Mouse (Mus musculus): ENCODE data around the gene Abcc8. TPM values are rescaled to one million over a fixed set of nuclear protein-coding genes. Genes with fewer than 3 reads are reported as not detected.

Gene Abcc8
- total RNA-seq, 2 experiments from 2014 or later: 28.8 to 31.1 TPM

DNA sequence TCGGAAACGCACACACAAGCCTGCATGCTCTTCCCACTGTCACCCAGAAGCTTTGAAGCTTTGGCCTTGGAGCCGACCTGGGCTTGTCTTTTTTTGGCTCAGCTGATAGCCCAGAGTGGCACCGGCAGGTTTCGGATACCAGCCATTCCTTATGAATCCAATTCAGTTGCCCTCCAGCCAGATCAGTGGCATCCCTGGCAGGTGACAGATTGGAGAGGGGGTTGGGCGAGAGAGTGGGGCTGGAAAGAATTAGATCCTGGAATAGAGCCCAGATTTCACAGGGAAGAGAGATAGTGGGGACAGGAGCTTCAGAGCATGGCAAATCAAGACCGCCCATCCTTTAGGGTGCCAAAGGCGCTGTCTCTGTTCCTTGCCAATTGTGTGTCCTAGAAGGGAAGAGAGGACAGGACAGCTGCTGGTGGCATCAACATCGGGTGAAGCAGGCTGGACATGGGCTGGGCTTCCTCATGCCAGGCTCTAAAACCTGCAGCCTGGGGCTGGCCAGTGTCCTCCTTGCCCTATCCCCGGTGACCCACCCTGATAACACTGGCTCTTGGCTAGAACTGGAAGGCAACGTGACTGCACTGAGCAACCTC, 17.6 kb downstream of the Abcc8 start:
- no peak for DNase-seq (ENCODE audit: extremely low spot score in 1 of 2, low spot score in 2 of 2)
- intact Hi-C loops (cut with DNase I): no loop called here

DNA sequence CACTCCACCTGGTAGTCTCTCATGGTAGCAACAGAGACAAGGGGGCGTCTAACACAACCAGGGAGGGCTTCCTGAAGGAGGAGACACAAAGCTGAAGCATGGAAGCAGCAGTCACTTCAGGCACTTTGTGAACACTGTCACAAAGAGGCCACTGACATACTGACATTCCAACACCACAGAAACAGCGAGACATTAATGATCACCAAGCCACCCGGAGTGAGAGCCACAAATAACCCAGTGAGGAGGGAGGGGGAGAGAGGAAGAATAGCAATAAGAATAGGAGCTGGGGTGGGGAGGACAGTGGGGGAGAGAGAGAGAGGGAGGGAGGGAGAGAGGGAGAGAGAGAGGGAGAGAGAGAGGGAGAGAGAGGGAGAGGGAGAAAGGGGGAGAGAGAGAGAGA, 18.2 kb downstream of the Abcc8 start:
- intact Hi-C loops (cut with DNase I): no loop called here
- no peak for DNase-seq (ENCODE audit: extremely low spot score in 1 of 2, low spot score in 2 of 2)

DNA sequence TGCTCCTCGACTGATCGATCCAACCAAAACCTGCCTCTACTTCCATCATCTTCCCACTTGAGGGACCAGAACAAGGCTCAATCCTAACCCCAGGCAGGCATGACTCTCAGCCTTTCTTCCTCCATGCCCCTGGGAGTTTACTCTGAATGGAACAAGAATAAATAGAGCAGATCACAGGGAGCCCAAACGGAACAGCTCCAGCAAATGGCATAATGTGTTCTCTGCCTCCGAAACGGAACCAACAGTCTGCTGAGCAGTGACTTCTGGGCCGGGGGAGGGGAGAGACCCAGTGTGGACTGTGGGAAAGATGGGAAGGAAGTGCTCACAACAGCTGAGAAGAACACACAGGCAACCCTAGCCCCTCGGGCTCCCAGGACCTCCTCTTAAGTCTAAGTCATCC, 22.1 kb downstream of the Abcc8 start:
- no peak for DNase-seq (ENCODE audit: extremely low spot score in 1 of 2, low spot score in 2 of 2)
- intact Hi-C loops (cut with DNase I): no loop called here

DNA sequence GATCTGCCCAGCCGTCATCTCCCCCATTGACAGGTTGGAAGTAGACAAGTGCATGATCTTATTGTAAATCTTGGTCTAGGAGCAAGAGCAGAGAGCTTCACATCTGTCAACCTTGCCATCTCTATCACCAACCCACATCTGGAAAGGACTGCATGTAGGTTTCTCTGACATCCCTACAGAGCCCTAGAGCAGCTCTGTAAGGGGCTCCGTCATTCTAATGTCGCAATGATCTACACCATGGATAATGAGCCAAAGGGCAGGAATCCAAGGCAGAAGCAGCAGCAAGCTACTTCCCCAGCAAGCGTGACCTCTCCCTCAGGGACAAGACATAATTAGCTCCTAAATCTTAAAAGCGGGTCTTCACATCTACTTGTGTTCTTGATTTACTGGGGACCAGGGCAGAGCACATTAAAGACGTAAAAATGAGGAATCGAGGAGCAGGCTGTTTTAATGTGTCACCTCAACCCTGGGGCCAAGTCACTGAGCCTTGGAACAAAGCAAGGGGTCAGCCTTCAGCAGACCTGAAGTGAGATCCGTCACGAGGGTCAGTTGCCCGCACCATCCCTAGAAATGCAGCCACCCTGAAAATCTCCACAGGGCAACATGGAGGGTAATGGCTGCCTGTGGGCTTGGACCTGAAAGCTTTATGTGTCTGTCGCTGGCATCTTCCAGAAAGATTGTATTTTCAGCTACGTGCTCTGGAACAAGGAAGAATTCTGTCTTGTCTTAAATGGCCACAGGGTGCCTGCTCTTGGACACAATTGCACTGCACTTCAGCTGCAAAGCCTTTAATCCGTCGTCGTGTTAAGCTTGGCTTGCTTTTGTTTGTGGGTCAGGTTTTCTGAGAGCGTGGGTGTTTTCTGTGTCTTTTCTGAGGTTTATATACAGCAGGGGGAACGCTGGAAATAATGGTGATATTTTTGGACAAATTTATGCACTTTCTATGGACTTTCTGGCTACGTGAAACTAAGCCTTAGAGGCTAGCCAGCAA, 25.0 kb downstream of the Abcc8 start:
- no peak for DNase-seq (ENCODE audit: extremely low spot score in 1 of 2, low spot score in 2 of 2)
- intact Hi-C loops (cut with DNase I): loop anchor here (5.0 kb wide), 1 partner anchor 332 kb away; the partner anchor contains the start of gene Kcnj14

DNA sequence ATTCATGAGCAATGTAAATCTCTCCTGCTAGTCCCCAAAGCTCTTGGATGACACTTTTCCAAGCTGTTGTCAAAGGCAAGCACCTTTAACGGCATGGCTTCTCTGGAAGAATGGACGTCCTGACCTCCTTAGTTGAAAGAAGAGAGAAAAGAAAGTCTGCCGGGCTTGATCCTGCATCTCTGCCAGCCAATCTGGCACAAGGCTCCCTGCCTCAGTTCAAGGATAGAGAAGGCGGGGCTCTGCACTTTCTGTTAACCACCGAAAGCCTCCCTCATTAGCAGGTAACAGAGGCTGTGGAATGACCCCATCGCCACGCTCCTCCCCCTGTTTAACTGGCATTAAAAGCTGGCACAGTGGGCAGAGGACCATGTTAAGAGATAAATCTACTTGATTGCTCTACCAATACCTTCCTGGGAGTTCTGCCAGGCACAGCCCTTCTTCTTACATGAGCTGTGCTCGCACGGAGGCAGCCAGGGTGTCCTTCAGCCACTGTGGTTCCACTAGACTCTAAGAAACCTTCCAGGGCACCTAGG, 26.9 kb downstream of the Abcc8 start:
- DNase-seq (ENCODE audit: extremely low spot score in 1 of 2, low spot score in 2 of 2): no peak
- intact Hi-C loops (cut with DNase I): loop anchor here (5.0 kb wide), 1 partner anchor 331 kb away; the partner anchor contains the start of gene Kcnj14

DNA sequence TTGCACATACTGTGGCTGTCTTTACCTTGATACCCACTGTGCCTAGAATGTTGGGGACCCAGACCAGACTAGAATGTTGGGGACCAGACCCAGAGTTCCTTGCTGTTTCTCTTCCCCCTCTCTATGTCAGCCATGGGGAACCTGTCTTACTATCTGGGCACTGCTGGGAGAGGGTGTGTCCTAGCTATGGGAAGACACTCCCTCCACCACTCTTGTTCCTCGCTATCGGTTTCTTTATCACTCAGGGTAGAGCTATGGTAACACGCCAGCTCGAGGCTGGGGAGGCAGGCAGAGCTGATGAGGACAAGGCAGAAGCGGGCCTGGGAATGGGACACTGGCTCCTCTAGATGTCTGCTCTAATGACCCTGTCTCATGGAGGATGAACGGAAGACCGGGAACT, 32.4 kb downstream of the Abcc8 start:
- DNase-seq (ENCODE audit: extremely low spot score in 1 of 2, low spot score in 2 of 2): no peak
- intact Hi-C loops (cut with DNase I): no loop called here

DNA sequence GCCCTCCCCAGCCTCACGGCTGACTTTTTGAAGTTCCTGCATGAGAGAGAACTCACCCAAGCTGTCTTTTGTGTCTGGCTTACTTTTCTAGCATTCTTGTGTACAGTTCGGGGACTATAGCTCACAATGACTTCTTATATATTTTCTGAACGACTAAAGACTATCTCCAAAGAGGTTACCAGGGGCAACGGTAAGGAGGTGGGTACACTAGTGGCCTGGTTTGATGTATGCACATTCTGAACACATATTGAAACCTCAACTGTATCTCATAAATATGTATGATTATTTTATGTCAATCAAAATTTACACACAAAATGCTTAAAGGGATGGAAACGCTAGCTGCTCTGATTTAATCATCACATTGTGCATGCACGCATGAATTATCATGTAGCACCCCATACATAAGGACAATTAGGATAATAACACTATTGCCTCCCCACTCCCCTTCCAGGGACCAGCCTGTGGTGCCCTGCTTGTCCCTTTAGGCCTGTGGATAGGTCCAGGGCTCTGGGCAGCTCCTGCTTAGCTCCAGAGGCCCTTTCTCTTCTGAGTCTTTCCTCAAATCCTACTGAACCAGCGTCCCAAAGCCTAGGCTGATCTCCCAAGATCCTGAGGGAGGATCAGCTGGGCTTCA, 33.0 kb downstream of the Abcc8 start:
- intact Hi-C loops (cut with DNase I): no loop called here
- no peak for DNase-seq (ENCODE audit: extremely low spot score in 1 of 2, low spot score in 2 of 2)

DNA sequence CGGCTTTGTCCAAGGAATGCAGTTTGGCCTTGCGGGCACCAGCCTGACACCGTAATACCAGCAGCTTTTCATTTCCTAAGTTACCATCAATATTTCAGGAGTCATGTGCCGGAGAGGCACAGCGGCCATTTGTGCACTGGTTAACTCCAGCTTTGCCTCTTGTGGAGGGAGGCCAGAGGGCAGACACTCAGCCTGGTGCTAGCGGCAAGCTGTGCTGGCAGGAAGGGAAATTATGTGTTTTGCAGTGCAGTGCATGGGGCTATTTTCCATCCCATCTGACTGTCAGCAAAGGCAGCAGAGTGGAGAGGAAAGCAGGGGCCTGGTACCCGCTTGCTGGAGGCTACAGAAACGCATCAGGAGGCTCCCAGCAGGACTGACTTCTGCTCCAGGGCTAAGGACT, 35.8 kb downstream of the Abcc8 start:
- no peak for DNase-seq (ENCODE audit: extremely low spot score in 1 of 2, low spot score in 2 of 2)
- intact Hi-C loops (cut with DNase I): no loop called here

DNA sequence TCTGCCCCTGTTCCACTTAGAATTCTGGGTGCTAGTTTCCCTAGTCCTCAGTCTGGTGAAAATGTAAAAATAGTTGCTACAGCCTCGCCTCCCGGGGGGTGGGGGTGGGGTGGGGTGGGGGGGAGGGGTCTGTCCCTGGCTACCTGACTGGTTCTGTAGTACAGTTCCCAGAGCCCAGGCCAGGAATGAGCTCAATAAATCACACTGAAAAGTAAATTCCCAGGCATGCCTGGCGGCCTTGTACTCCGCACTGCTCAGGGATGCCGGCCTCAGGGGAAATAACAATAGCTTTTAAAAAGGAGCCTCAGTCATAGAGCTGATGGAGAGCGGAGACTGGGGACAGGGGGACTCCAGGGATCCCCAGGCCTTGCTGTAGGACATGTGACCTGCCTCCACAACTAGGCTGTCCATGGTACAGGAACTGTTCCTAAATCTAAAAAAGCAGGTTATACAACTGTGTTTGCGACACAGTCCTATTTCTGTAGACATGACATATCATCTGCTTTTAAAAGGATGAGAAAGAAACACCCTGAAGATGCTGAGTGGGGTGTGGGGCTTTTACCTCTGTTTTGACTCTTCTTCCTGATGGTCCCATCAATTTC, 41.4 kb downstream of the Abcc8 start:
- DNase-seq (ENCODE audit: extremely low spot score in 1 of 2, low spot score in 2 of 2): no peak
- intact Hi-C loops (cut with DNase I): no loop called here

DNA sequence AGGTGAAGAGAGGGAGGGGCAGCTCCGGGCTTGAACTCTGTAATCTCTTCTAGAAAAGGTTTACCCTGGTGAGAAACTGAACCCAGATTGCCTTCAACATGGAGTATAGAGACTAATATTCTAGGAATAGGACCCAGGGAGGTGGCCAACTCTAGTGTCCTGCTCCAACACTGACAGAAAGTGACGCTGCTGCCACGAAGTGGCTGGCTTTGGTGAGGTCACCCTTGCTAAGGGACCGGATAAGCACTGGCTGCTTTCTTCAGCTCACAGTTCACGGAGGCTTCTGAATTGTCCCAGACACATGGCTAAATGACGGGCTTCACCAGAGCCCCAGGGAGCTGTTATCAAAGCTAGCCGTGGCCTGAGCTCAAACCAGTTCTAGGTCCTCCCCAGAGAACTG, 46.0 kb downstream of the Abcc8 start:
- intact Hi-C loops (cut with DNase I): no loop called here

DNA sequence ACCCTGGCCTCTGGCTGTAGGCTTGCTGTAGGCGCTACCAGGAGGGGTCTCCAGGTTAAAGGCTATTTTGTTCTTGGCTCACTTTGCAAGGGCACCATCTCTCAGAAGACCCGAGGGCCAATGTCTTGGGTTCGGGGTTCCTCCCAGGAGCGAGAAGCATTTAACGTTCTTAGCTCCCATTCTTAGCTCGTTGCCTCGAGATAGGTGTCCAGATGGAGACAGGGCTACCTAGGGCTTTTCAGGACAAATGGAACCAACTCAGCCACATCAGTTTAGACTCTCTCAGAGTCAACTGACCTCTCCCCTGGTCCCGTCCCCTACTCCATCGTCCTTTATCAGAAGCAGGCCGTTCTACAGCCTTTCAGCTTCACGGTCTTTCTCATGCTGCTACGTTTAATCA, 47.6 kb downstream of the Abcc8 start:
- no peak for DNase-seq (ENCODE audit: extremely low spot score in 1 of 2, low spot score in 2 of 2)
- intact Hi-C loops (cut with DNase I): no loop called here

More for the DNA sequence above, 46.0 kb downstream of the Abcc8 start:
- DNase-seq (ENCODE audit: extremely low spot score in 1 of 2, low spot score in 2 of 2): no peak

DNA sequence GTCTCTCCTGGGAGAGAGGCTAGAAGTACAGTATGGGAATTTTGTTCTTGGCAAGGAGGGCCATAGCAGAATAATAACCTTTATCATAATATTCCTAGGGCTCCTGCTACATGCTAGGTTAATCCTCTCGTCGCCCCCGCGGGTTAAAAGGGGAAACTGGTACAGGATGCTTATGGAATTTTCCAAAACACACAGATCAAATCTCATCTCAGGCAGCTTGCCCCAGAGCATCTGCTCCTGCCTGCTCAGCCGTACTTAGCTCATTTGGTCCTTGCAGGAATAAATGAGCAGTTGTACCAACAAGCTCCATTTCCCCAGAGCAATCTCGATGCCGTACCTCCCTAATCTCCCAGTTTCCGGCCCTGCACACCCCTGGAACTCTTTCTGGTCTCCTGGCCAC, 48.0 kb downstream of the Abcc8 start:
- no peak for DNase-seq (ENCODE audit: extremely low spot score in 1 of 2, low spot score in 2 of 2)
- intact Hi-C loops (cut with DNase I): no loop called here

DNA sequence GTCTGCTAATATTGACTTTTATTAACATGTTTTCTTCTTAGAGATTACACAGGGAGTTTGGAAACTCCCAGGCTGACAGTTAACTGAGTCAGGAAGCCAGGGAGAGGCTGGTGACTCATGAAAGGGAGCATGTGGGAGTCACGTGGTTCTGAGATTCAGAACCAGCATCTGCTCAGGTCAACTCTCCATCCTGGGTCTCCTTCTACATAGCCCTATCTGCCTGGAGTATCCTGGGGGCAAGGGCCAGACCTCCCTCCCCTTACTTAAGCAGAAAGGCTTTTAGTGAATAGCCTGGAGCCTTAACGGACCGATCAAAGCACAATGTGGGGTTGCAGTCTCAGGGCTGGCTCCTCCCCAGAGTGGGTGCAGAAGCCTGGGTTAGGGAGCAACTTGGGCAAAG, 48.6 kb downstream of the Abcc8 start:
- DNase-seq (ENCODE audit: extremely low spot score in 1 of 2, low spot score in 2 of 2): no peak
- intact Hi-C loops (cut with DNase I): no loop called here

DNA sequence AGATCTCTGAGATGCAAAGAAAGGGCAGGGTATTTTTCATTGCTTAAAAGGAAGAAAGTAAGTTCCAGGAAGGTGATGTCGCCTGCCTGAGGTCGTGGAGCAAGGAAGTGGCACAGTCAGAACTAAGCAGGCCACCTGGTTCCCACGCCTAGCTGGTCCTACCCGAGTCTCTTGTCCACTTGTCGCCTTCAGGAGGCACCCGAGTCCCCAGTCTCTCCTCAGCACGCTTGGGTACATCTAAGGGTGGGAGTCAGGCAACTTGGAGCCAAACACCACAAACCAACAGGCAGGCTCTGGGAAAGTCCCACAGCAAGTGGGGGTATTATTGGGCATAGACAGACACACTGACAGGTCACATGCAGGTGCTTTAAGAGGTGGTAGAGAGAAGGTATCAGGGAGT, 49.1 kb downstream of the Abcc8 start:
- no peak for DNase-seq (ENCODE audit: extremely low spot score in 1 of 2, low spot score in 2 of 2)
- intact Hi-C loops (cut with DNase I): no loop called here

DNA sequence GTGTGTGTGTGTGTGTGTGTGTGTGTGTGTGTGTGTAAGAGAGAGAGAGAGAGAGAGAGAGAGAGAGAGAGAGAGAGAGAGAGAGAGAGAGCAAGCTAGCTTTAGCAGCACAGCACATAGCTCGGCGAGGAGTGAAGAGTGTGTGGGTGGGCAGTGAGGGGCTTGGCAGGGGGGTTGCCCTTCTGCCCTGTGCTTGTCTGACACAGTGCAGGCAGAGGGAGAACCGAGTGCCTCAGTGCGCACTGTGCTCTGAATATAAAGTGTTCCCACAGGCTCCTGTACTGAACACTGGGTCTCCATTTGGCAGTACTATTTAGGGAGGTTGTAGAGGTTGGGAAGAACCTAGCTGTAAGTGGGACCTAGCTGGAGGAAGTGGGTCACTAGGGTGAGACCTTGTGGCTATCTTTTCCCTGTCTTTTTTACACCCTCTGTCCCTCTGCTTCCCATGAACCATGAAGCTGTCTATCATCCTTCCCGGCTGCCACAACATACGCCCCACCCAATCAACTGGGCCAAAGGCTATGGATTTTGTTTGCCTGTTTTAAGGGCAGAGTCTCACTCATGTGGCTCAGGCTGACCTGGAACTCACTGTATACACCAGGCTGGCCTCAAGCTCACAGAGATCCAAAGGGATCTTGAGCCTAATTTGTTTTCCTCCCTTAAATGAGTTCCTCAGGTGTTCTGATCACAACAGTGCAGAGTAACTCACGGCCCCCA, 50.2 kb downstream of the Abcc8 start:
- intact Hi-C loops (cut with DNase I): no loop called here

DNA sequence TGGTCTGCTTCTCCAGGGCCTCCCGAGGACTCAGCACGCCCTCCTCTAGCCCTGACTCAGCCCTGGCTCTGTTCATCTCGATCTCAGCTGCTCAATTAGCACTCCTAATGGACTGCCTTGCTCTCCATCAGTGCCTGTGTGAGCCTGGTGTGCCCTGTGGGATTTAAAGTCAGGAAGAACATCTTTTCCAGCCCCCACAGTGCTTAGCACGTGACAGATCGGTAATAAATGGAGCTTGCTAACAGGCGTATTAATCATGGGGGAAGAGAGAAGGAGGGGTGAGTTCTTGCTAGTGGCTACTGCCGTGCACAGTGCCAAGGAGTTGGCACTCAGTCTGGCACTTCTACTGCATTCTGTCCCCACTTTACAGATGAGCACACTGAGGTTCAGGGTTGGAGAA, 51.6 kb downstream of the Abcc8 start:
- DNase-seq (ENCODE audit: extremely low spot score in 1 of 2, low spot score in 2 of 2): no peak
- intact Hi-C loops (cut with DNase I): no loop called here

More for the DNA sequence above, 50.2 kb downstream of the Abcc8 start:
- no peak for DNase-seq (ENCODE audit: extremely low spot score in 1 of 2, low spot score in 2 of 2)

DNA sequence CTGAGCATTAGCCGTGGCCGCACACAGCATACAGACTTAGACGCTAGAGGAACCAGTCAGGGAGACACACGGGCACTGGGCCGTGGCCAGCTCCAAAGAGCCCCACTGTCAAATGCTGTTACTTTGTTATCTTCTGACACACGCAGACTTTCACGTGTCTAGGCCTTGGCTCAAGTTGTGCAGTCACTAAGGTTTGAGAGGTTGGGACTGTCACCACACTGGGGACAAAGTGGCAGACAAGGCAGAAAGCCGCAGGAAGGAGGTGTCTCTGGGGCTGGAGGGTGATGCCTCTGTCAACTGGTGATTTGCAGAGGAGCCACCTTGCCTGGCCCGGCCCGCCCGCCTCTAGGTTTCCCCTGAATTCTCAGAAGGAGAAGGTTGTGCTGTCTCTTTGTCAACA, 54.5 kb downstream of the Abcc8 start:
- intact Hi-C loops (cut with DNase I): no loop called here
- no peak for DNase-seq (ENCODE audit: extremely low spot score in 1 of 2, low spot score in 2 of 2)

DNA sequence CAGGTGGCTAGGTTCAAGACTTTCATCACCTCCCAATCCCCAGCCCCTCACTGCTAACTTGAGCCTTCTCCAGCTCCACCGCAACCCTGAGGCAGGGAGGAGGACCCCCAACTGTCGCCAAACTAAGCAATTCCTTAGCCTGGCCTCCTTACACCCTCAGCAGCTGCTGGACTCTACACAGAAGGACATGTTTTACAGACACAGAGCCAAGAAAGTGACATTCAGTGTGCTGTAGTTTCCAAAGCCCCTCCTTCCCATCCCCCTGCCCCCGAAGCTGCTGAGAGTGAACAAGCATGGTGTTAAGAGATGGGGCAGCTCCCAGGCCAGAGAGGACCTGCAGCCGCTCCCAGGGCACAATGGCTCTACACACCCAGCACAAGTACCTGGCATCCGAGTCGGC, 55.4 kb downstream of the Abcc8 start:
- intact Hi-C loops (cut with DNase I): no loop called here
- DNase-seq (ENCODE audit: extremely low spot score in 1 of 2, low spot score in 2 of 2): no peak

DNA sequence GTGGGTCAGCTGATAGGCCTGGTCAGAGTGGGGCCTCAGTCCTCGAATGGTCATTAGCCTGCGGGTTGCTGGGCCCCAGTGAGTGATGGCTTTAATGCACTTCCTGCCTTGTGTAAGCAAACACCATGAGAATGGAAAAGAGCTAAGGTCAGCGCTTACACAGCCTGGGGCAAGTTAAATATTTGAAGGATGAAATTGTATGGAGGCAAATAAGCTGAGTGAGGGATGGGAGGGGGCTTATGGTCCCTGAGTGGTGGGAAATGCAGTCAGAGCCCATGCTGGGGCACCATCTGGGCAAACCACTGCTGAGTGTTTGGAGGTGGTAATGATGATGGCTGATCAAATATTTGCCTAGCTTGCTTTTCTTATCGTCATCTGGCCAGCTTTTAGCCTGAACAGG, 56.9 kb downstream of the Abcc8 start:
- no peak for DNase-seq (ENCODE audit: extremely low spot score in 1 of 2, low spot score in 2 of 2)
- intact Hi-C loops (cut with DNase I): no loop called here
